Comparison of ENCODE assay signal across 9 mouse cellular contexts in genomic region chr4:58749510-58749909, GRCm38 (mm10). TPM values are rescaled to one million over a fixed set of nuclear protein-coding genes. Genes with fewer than 3 reads are reported as not detected.
DNase-seq lines count a peak whose midpoint lies in the region; ATAC-seq and TF ChIP-seq lines count a peak whose summit lies in the region.
"Had no signal": no experiment of that assay in that cellular context is flagged by ENCODE, and none has a peak within 500 bp of the region (broad histone marks: within the 10 kb centered on the region; RNA-seq: fewer than 3 reads in every experiment).

No protein-coding gene starts in this region.

- no peaks in the 10 kb centered on the region for H3K9me3 ChIP-seq in heart, embryonic 10.5 days
- no peaks in the 10 kb centered on the region for H3K9me3 ChIP-seq in liver, embryonic 14.5 days (ENCODE audit: control insufficient read depth, low read length)

- no peak for ATAC-seq in liver, embryonic 14.5 days (ENCODE audit: insufficient read depth)
- peak; percentile 71; the same call in 1 of the 2 replicates for ATAC-seq in common myeloid progenitor, adult 5-6 weeks (replicated peaks; ENCODE audit: low read depth, poor library complexity, severe bottlenecking)
- no peak for ATAC-seq in monocyte, adult 5-6 weeks (replicated peaks; ENCODE audit: insufficient number of reproducible peaks, low FRiP score, low TSS enrichment, poor library complexity, severe bottlenecking)
- ATAC-seq: inflammation-experienced regulatory T-cells, adult 6 months had no signal

- no peaks in the 10 kb centered on the region for H3K79me2 ChIP-seq in myocyte (ENCODE audit: control insufficient read depth, insufficient read depth)

- no peak overlapping the region for H3ac ChIP-seq in myocyte (ENCODE audit: control insufficient read depth, insufficient read length)

- H3K4me2 ChIP-seq in liver, embryonic 14.5 days (ENCODE audit: low read depth): no peak overlapping the region
- peak overlapping the region; percentile 39 for H3K4me2 ChIP-seq in myocyte (ENCODE audit: low read depth)

- TF ChIP-seq POLR2A in myocyte (IDR thresholded peaks at IDR 0.05; ENCODE audit: insufficient read length, low read depth): no peak
- no peak for TF ChIP-seq POLR2A in thymus, adult 2 months (IDR thresholded peaks at IDR 0.05; ENCODE audit: control insufficient read depth, extremely low read depth, insufficient read depth, low read length, poor library complexity)

- H3K27ac ChIP-seq in heart, embryonic 10.5 days: no peak overlapping the region
- no peak overlapping the region for H3K27ac ChIP-seq in liver, embryonic 14.5 days
- H3K27ac ChIP-seq in thymus, adult 2 months (ENCODE audit: control insufficient read depth, insufficient read depth, low read length): no peak overlapping the region

- no peak overlapping the region for H3K4me3 ChIP-seq in heart, embryonic 10.5 days
- H3K4me3 ChIP-seq in liver, embryonic 14.5 days (ENCODE audit: insufficient read depth in 1 of 2, low read depth in 2 of 2, low read length in 2 of 2): no peak overlapping the region
- H3K4me3 ChIP-seq in myocyte: no peak overlapping the region
- H3K4me3 ChIP-seq in thymus, adult 2 months (ENCODE audit: control insufficient read depth, insufficient read depth, low read length): no peak overlapping the region

- H3K27me3 ChIP-seq in heart, embryonic 10.5 days (ENCODE audit: insufficient read depth, poor library complexity, severe bottlenecking): no peaks in the 10 kb centered on the region
- no peaks in the 10 kb centered on the region for H3K27me3 ChIP-seq in liver, embryonic 14.5 days (ENCODE audit: control insufficient read depth, insufficient read depth, low read length)
- H3K27me3 ChIP-seq in myocyte (ENCODE audit: control insufficient read depth, insufficient read depth, insufficient read length): no peaks in the 10 kb centered on the region
- no peaks in the 10 kb centered on the region for H3K27me3 ChIP-seq in thymus, adult 2 months (ENCODE audit: control insufficient read depth, insufficient read depth, low read length)

- DNase-seq in heart, adult 18-20 months: peak; percentile 5 to 41
- DNase-seq in heart, embryonic 10.5 days (ENCODE audit: low spot score): no peak
- no peak for DNase-seq in liver, embryonic 14.5 days (ENCODE audit: low read depth in 3 of 3, low spot score in 3 of 3)
- no peak for DNase-seq in liver
- no peak for DNase-seq in thymus, adult 2 months

- H3K9ac ChIP-seq in liver, embryonic 14.5 days (replicated peaks): no peak overlapping the region

- TF ChIP-seq EP300 in liver, embryonic 14.5 days (IDR thresholded peaks at IDR 0.05; ENCODE audit: low read depth): no peak

- peak; percentile 28; the same call in 1 of the 2 replicates for TF ChIP-seq CTCF in liver, embryonic 14.5 days (IDR thresholded peaks at IDR 0.05; ENCODE audit: low read depth)
- no peak for TF ChIP-seq CTCF in thymus, adult 2 months (IDR thresholded peaks at IDR 0.05; ENCODE audit: borderline replicate concordance, control insufficient read depth, extremely low read depth, insufficient read depth, low read length, poor library complexity)

- H3K4me1 ChIP-seq in heart, embryonic 10.5 days: no peaks in the 10 kb centered on the region
- no peaks in the 10 kb centered on the region for H3K4me1 ChIP-seq in liver, embryonic 14.5 days (replicated peaks; ENCODE audit: control insufficient read depth in 2 of 2, insufficient read depth in 2 of 2, low read length in 1 of 2)
- H3K4me1 ChIP-seq in thymus, adult 2 months (replicated peaks; ENCODE audit: control insufficient read depth, insufficient read depth, low read length): no peaks in the 10 kb centered on the region

- no peaks in the 10 kb centered on the region for H3K36me3 ChIP-seq in heart, embryonic 10.5 days
- no peaks in the 10 kb centered on the region for H3K36me3 ChIP-seq in liver, embryonic 14.5 days (replicated peaks; ENCODE audit: control insufficient read depth, insufficient read depth, low read depth)
- H3K36me3 ChIP-seq in myocyte (ENCODE audit: control insufficient read depth, insufficient read depth): no peaks in the 10 kb centered on the region
- no peaks in the 10 kb centered on the region for H3K36me3 ChIP-seq in thymus, adult 2 months (ENCODE audit: control insufficient read depth, insufficient read depth, low read length)

- 63% methylated on average over 2 of the region's 2 CpGs for WGBS in heart, embryonic 10.5 days
- WGBS in liver, embryonic 14.5 days (ENCODE audit: insufficient replicate concordance): 39% methylated on average over 2 of the region's 2 CpGs
- WGBS in thymus, adult 2 months: 41% methylated on average over 2 of the region's 2 CpGs

TF ChIP-seq in myocyte, 11 proteins besides CTCF, POLR2A, EP300 and RAD21:
- TF ChIP-seq SRF (IDR thresholded peaks at IDR 0.05; ENCODE audit: control insufficient read depth, insufficient read length, low read depth) (no peak), REST (IDR thresholded peaks at IDR 0.05; ENCODE audit: insufficient read depth, insufficient read length) (no peak), USF1 (IDR thresholded peaks at IDR 0.05; ENCODE audit: low read depth) (no peak), POLR2AphosphoS2 (IDR thresholded peaks at IDR 0.05; ENCODE audit: insufficient read length, low read depth) (no peak), MAX (IDR thresholded peaks at IDR 0.05; ENCODE audit: low read depth) (no peak), TCF3 (IDR thresholded peaks at IDR 0.05; ENCODE audit: insufficient read length, low read depth) (no peak), MYOG (IDR thresholded peaks at IDR 0.05; ENCODE audit: control insufficient read depth in 1 of 3, insufficient read depth in 1 of 3, insufficient read length in 2 of 3, low read depth in 2 of 3) (no peak), MYOD1 (IDR thresholded peaks at IDR 0.05; ENCODE audit: control insufficient read depth in 1 of 3, insufficient read length in 2 of 3, low read depth in 2 of 3) (no peak), TCF12 (IDR thresholded peaks at IDR 0.05; ENCODE audit: insufficient read depth, poor library complexity, severe bottlenecking) (no peak), CEBPB (IDR thresholded peaks at IDR 0.05; ENCODE audit: insufficient read depth, poor library complexity, severe bottlenecking) (no peak), E2F4 (IDR thresholded peaks at IDR 0.05; ENCODE audit: insufficient read depth) (no peak)

RNA-seq across cellular contexts. Expression of gene Olfr267, which starts 38.0 kb away (rescaled TPM):
- total RNA-seq in heart, adult 18-20 months (2021): not detected
- polyA plus RNA-seq in heart, embryonic 10.5 days (2016; fragmentation: Nextera tagmentation; extraction: Ambion mirVana): 0.07 TPM in 1 of 2 replicates, not detected in the other
- polyA plus RNA-seq in liver, embryonic 14.5 days (2012; rRNA removed): not detected in 2 replicates
- polyA plus RNA-seq in liver, embryonic 14.5 days (2014; fragmentation: Nextera tagmentation; extraction: Ambion mirVana): 0.06 TPM in 1 of 2 replicates, not detected in the other
- not detected in 2 replicates for total RNA-seq in common myeloid progenitor, adult 5-6 weeks (2017)
- not detected for polyA plus RNA-seq in myocyte (2012; fragmentation: generic; extraction: Trizol)
- not detected in 2 replicates for polyA plus RNA-seq in thymus, adult 2 months (2012; rRNA removed)
- total RNA-seq in monocyte, adult 5-6 weeks (2017): not detected in 3 replicates
- polyA plus RNA-seq: inflammation-experienced regulatory T-cells, adult 6 months had no signal

Comparison
In these comparisons a context has a peak if more than half of its experiments do, and no peak if none do; other contexts are left out.
1. DNase-seq: peak in heart, adult 18-20 months (2 of 2); none in heart, embryonic 10.5 days (single experiment), liver, embryonic 14.5 days (0 of 3), liver (single experiment) and thymus, adult 2 months (single experiment).